Mouse (Mus musculus) stomach, postnatal 0 days (tissue): ENCODE results near the gene Pwwp2a.

Experiments used
- CTCF ChIP-seq: IDR thresholded peaks from 2 replicates; pipeline ENCODE4 v1.5.1; 2016; ENCODE audit warnings: antibody characterized with exemption, low read depth, mild to moderate bottlenecking, moderate library complexity
- EP300 ChIP-seq: optimal IDR thresholded peaks from 2 replicates; pipeline ENCODE3; 2016; ENCODE audit warnings: antibody characterized with exemption

GRCm38 (mm10) chr11:43633658-43634401 is 48.0 kb upstream of the Pwwp2a start:
- TF ChIP-seq EP300: no peak
- peak; percentile 52 for TF ChIP-seq CTCF
